In the genomic region with DNA sequence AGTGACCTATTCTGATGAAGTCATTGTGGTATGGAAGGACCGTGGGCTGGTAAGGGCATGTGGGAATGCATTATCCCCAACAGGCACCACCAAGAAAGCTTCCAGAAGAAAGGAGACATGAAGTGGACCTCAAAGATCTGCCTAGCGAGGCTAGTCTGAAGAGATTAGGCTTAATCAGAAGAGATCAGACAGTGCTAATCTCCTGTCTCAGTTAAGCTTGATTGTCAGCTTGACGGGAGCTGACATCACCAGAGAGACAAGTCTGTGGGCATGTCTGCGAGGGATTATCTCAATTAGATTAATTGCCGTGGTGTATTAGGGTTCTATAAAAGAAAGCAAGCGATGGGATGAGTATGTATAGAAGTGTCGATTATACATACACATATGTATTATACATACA, we compare ENCODE assay signal across 24 mouse cellular contexts.
"Had no signal": no experiment of that assay in that cellular context is flagged by ENCODE, and none has a peak within 500 bp of the region (broad histone marks: within the 10 kb centered on the region; RNA-seq: fewer than 3 reads in every experiment).

No protein-coding gene starts in this region.

- H3K27ac ChIP-seq: heart, embryonic 13.5 days; heart, embryonic 15.5 days; hindbrain, embryonic 13.5 days; hindbrain, embryonic 15.5 days; hindbrain, postnatal 0 days; kidney, embryonic 15.5 days; kidney, postnatal 0 days; limb, embryonic 13.5 days; limb, embryonic 15.5 days had no signal

- H3K4me1 ChIP-seq: heart, embryonic 13.5 days; heart, embryonic 15.5 days; hindbrain, embryonic 13.5 days; hindbrain, embryonic 15.5 days; kidney, embryonic 15.5 days; limb, embryonic 13.5 days; limb, embryonic 15.5 days had no signal

- H3K9me3 ChIP-seq: heart, embryonic 13.5 days; heart, embryonic 15.5 days; hindbrain, embryonic 13.5 days; hindbrain, embryonic 15.5 days; kidney, embryonic 15.5 days; limb, embryonic 13.5 days; limb, embryonic 15.5 days had no signal

- H3K36me3 ChIP-seq: heart, embryonic 13.5 days; heart, embryonic 15.5 days; hindbrain, embryonic 13.5 days; hindbrain, embryonic 15.5 days; kidney, embryonic 15.5 days; limb, embryonic 13.5 days; limb, embryonic 15.5 days had no signal

- ATAC-seq: hindbrain, postnatal 0 days; intestine, embryonic 16.5 days had no signal

- H3K27me3 ChIP-seq: heart, embryonic 13.5 days; heart, embryonic 15.5 days; hindbrain, embryonic 13.5 days; hindbrain, embryonic 15.5 days; kidney, embryonic 15.5 days; limb, embryonic 13.5 days; limb, embryonic 15.5 days had no signal

- H3K4me2 ChIP-seq: heart, embryonic 11.5 days; heart, embryonic 13.5 days; heart, embryonic 15.5 days; hindbrain, embryonic 13.5 days; hindbrain, embryonic 15.5 days; kidney, embryonic 15.5 days; limb, embryonic 13.5 days; limb, embryonic 15.5 days had no signal

- DNase-seq: gastrocnemius, postnatal 14 days; gastrocnemius, postnatal 36 days; heart, adult 18-20 months; heart, postnatal 14 days; heart, postnatal 36 days; kidney, adult 11 months; kidney, adult 2 months; kidney, adult 9 months; kidney, postnatal 14 days; kidney, postnatal 36 days; layer of hippocampus, adult 9-11 months; layer of hippocampus, postnatal 36 days; left cerebral cortex, postnatal 4 days had no signal

- H3K9ac ChIP-seq: heart, embryonic 13.5 days; heart, embryonic 15.5 days; hindbrain, embryonic 13.5 days; hindbrain, embryonic 15.5 days; kidney, embryonic 15.5 days; limb, embryonic 13.5 days; limb, embryonic 15.5 days had no signal

- H3K4me3 ChIP-seq: heart, embryonic 13.5 days; heart, embryonic 15.5 days; hindbrain, embryonic 13.5 days; hindbrain, embryonic 15.5 days; kidney, embryonic 15.5 days; limb, embryonic 13.5 days; limb, embryonic 15.5 days had no signal
